Mouse (Mus musculus) intestine, embryonic 15.5 days (tissue): Measurements from ENCODE around the gene Cfap52. TPM values are rescaled to one million over a fixed set of nuclear protein-coding genes. Genes with fewer than 3 reads are reported as not detected.

ENCODE experiments used
- ATAC-seq: fragments of 200-750 bp; cut with Nextera tagmentation; 2 replicates; pipeline ENCODE4 v1.8.0; 2017; ENCODE audit warnings: moderate TSS enrichment, moderate library complexity
- H3K27ac ChIP-seq: fragments of 300-500 bp; sonication (generic); 2 replicates; pipeline ENCODE4 v1.5.1; 2015; ENCODE audit warnings: mild to moderate bottlenecking, inconsistent platforms
- H3K27me3 ChIP-seq: fragments of 300-500 bp; sonication (generic); replicated peaks from 2 replicates; pipeline ENCODE4 v1.6.1; 2015; ENCODE audit warnings: inconsistent platforms
- H3K36me3 ChIP-seq: fragments of 300-500 bp; sonication (generic); 2 replicates; pipeline ENCODE4 v1.6.1; 2015; ENCODE audit warnings: inconsistent platforms
- H3K4me1 ChIP-seq: fragments of 300-500 bp; sonication (generic); replicated peaks from 2 replicates; pipeline ENCODE4 v1.6.1; 2015; ENCODE audit warnings: inconsistent platforms
- H3K4me2 ChIP-seq: fragments of 300-500 bp; sonication (generic); replicated peaks from 2 replicates; pipeline ENCODE4 v1.6.1; 2015; ENCODE audit warnings: mild to moderate bottlenecking, inconsistent platforms
- H3K4me3 ChIP-seq: fragments of 300-500 bp; sonication (generic); replicated peaks from 2 replicates; pipeline ENCODE4 v1.5.1; 2015; ENCODE audit warnings: inconsistent platforms
- H3K9ac ChIP-seq: fragments of 300-500 bp; sonication (generic); 2 replicates; pipeline ENCODE4 v1.6.1; 2015; ENCODE audit warnings: inconsistent platforms
- H3K9me3 ChIP-seq: fragments of 300-500 bp; sonication (generic); 2 replicates; pipeline ENCODE4 v1.6.1; 2016; ENCODE audit warnings: inconsistent platforms
- WGBS: fragments of 180-500 bp; shearing (Covaris S2); methylation state at CpG from one replicate; pipeline ENCODE4 v1.1.7; 2015; 5-methylcytosine and 5-hydroxymethylcytosine counted together
- polyA plus RNA-seq: library from polyadenylated mRNA; unstranded; fragments of >200 nt; fragmentation: Nextera tagmentation; extraction: Ambion mirVana; gene quantifications from 2 replicates; pipeline ENCODE4 v1.2.1, GENCODE M21; 2015

Gene Cfap52
- polyA plus RNA-seq, 1 experiment from 2014 or later: 1.1 TPM

GRCm38 (mm10) chr11:67972606-67973005 is 7.2 kb upstream of the Cfap52 start:
- H3K9me3 ChIP-seq: no peaks in the 10 kb centered on the region
- no peaks in the 10 kb centered on the region; the same call in 1 of the 2 replicates for H3K4me1 ChIP-seq
- H3K27me3 ChIP-seq: no peaks in the 10 kb centered on the region
- no peak overlapping the region for H3K9ac ChIP-seq
- 57% methylated on average over 1 of the region's 1 CpGs for WGBS
- no peak overlapping the region for H3K27ac ChIP-seq
- no peak overlapping the region for H3K4me2 ChIP-seq
- ATAC-seq: no peak
- H3K36me3 ChIP-seq: no peaks in the 10 kb centered on the region; the same call in 1 of the 2 replicates
- no peak overlapping the region for H3K4me3 ChIP-seq

- WGBS: 66% methylated on average over 11 of the region's 11 CpGs
Observed at GRCm38 (mm10) chr11:67967831-67968230, 2.4 kb upstream of the Cfap52 start.

GRCm38 (mm10) chr11:67965905-67966878 is 741 bp upstream of the Cfap52 start, which contains the start of gene Stx8:
Gene Stx8, plus strand, starts transcription at chr11:67966193.
- H3K4me3 ChIP-seq: peak within 1 kb of the TSS; percentile 78
- H3K27me3 ChIP-seq: no peaks in the 10 kb centered on the region
- H3K4me2 ChIP-seq: peak within 1 kb of the TSS; percentile 68
- H3K4me1 ChIP-seq: peaks cover 10% of the 10 kb centered on the region
- under 1% methylated on average over 28 of the region's 28 CpGs for WGBS
- H3K9me3 ChIP-seq: no peaks in the 10 kb centered on the region
- peak within 1 kb of the TSS; percentile 81 for H3K9ac ChIP-seq
- ATAC-seq: peak; percentile 82
- H3K36me3 ChIP-seq: no peaks in the 10 kb centered on the region; the same call in 1 of the 2 replicates
- 0 out of 2 replicates have a peak within 1 kb of the TSS, but pooled peaks have one; percentile 17 for H3K27ac ChIP-seq

More at GRCm38 (mm10) chr11:67967831-67968230, 2.4 kb upstream of the Cfap52 start:
- no peak for ATAC-seq
- H3K4me3 ChIP-seq: no peak overlapping the region
- H3K27ac ChIP-seq: no peak overlapping the region
- H3K27me3 ChIP-seq: no peaks in the 10 kb centered on the region
- no peaks in the 10 kb centered on the region for H3K9me3 ChIP-seq
- H3K4me1 ChIP-seq: peaks cover 10% of the 10 kb centered on the region
- H3K36me3 ChIP-seq: no peaks in the 10 kb centered on the region; the same call in 1 of the 2 replicates
- H3K9ac ChIP-seq: no peak overlapping the region
- no peak overlapping the region for H3K4me2 ChIP-seq

DNA sequence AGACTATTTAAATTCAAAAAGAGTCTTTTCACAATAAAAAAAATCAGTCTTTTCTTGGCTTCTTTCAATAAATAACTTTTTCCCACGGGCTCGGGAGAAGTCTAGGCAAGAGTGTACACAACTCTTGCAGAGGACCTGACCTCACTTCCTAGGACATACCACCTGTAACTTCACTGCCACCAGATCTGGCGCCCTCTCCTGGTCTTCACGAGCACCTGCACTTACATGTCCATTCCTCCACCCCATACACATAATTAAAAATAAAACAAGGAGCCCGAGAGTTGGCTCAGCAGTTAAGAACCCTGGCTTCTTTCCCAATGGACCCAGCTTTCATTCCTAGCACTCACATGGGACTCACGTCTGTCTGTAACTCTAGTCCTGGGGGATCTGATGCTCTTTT is 1.3 kb downstream of the Cfap52 start:
- Histone ChIP-seq H3K4me1 (peaks cover 10% of the 10 kb centered on the region), H3K4me3 (no peak overlapping the region), H3K9ac (no peak overlapping the region), H3K36me3 (no peaks in the 10 kb centered on the region), H3K4me2 (no peak overlapping the region), H3K27me3 (no peaks in the 10 kb centered on the region), H3K9me3 (no peaks in the 10 kb centered on the region), H3K27ac (no peak overlapping the region)
- ATAC-seq: no peak
- 77% methylated on average over 6 of the region's 6 CpGs for WGBS

GRCm38 (mm10) chr11:67954413-67954812 is 11.0 kb downstream of the Cfap52 start:
- Histone ChIP-seq H3K9ac (no peak overlapping the region), H3K27ac (no peak overlapping the region), H3K9me3 (no peaks in the 10 kb centered on the region), H3K4me1 (no peaks in the 10 kb centered on the region), H3K36me3 (no peaks in the 10 kb centered on the region), H3K27me3 (no peaks in the 10 kb centered on the region), H3K4me3 (no peak overlapping the region), H3K4me2 (no peak overlapping the region)
- ATAC-seq: no peak
- WGBS: 93% methylated on average over 6 of the region's 6 CpGs

GRCm38 (mm10) chr11:67953604-67954003 is 11.8 kb downstream of the Cfap52 start:
- no peak overlapping the region for H3K4me3 ChIP-seq
- no peaks in the 10 kb centered on the region for H3K4me1 ChIP-seq
- no peaks in the 10 kb centered on the region for H3K9me3 ChIP-seq
- no peaks in the 10 kb centered on the region for H3K27me3 ChIP-seq
- H3K27ac ChIP-seq: no peak overlapping the region
- no peaks in the 10 kb centered on the region for H3K36me3 ChIP-seq
- no peak for ATAC-seq
- no peak overlapping the region for H3K9ac ChIP-seq
- H3K4me2 ChIP-seq: no peak overlapping the region
- WGBS: 76% methylated on average over 5 of the region's 5 CpGs

GRCm38 (mm10) chr11:67949475-67949874 is 16.0 kb downstream of the Cfap52 start:
- H3K27ac ChIP-seq: no peak overlapping the region
- 83% methylated on average over 9 of the region's 9 CpGs for WGBS
- H3K36me3 ChIP-seq: no peaks in the 10 kb centered on the region
- H3K27me3 ChIP-seq: no peaks in the 10 kb centered on the region
- H3K9me3 ChIP-seq: no peaks in the 10 kb centered on the region
- ATAC-seq: no peak
- H3K4me2 ChIP-seq: no peak overlapping the region
- no peak overlapping the region for H3K9ac ChIP-seq
- no peak overlapping the region for H3K4me3 ChIP-seq
- H3K4me1 ChIP-seq: peaks cover 3% of the 10 kb centered on the region; the same call in 1 of the 2 replicates

GRCm38 (mm10) chr11:67948229-67948628 is 17.2 kb downstream of the Cfap52 start:
- ATAC-seq: no peak
- Histone ChIP-seq H3K4me2 (no peak overlapping the region), H3K36me3 (no peaks in the 10 kb centered on the region), H3K9ac (no peak overlapping the region), H3K27me3 (no peaks in the 10 kb centered on the region), H3K9me3 (no peaks in the 10 kb centered on the region), H3K27ac (no peak overlapping the region), H3K4me3 (no peak overlapping the region), H3K4me1 (peaks cover 3% of the 10 kb centered on the region; the same call in 1 of the 2 replicates)
- WGBS: 30% methylated on average over 3 of the region's 3 CpGs

GRCm38 (mm10) chr11:67932156-67932555 is 33.3 kb downstream of the Cfap52 start:
- Histone ChIP-seq H3K9ac (no peak overlapping the region), H3K4me3 (no peak overlapping the region), H3K9me3 (no peaks in the 10 kb centered on the region), H3K4me2 (no peak overlapping the region), H3K27me3 (no peaks in the 10 kb centered on the region), H3K4me1 (no peaks in the 10 kb centered on the region), H3K27ac (no peak overlapping the region), H3K36me3 (no peaks in the 10 kb centered on the region)
- ATAC-seq: no peak
- WGBS: 93% methylated on average over 3 of the region's 3 CpGs

GRCm38 (mm10) chr11:67926348-67927055 is 38.9 kb downstream of the Cfap52 start:
- no peak overlapping the region for H3K9ac ChIP-seq
- 14% methylated on average over 15 of the region's 15 CpGs for WGBS

GRCm38 (mm10) chr11:67925000-67925399 is 40.5 kb downstream of the Cfap52 start:
- no peaks in the 10 kb centered on the region for H3K9me3 ChIP-seq
- H3K4me2 ChIP-seq: no peak overlapping the region
- no peak for ATAC-seq
- no peaks in the 10 kb centered on the region for H3K36me3 ChIP-seq
- H3K27ac ChIP-seq: no peak overlapping the region
- 81% methylated on average over 13 of the region's 13 CpGs for WGBS
- no peak overlapping the region for H3K9ac ChIP-seq
- peaks cover 1% of the 10 kb centered on the region; the same call in 1 of the 2 replicates for H3K27me3 ChIP-seq
- H3K4me3 ChIP-seq: no peak overlapping the region
- H3K4me1 ChIP-seq: no peaks in the 10 kb centered on the region

More at GRCm38 (mm10) chr11:67926348-67927055, 38.9 kb downstream of the Cfap52 start:
- Histone ChIP-seq H3K27me3 (no peaks in the 10 kb centered on the region; the same call in 1 of the 2 replicates), H3K4me1 (no peaks in the 10 kb centered on the region), H3K4me2 (no peak overlapping the region), H3K36me3 (no peaks in the 10 kb centered on the region), H3K4me3 (no peak overlapping the region), H3K9me3 (no peaks in the 10 kb centered on the region), H3K27ac (no peak overlapping the region)
- ATAC-seq: no peak

- 85% methylated on average over 5 of the region's 5 CpGs for WGBS
- no peak for ATAC-seq
Observed at GRCm38 (mm10) chr11:67923720-67924119, 41.7 kb downstream of the Cfap52 start.

More at GRCm38 (mm10) chr11:67923720-67924119, 41.7 kb downstream of the Cfap52 start:
- no peak overlapping the region for H3K9ac ChIP-seq
- H3K36me3 ChIP-seq: no peaks in the 10 kb centered on the region
- H3K9me3 ChIP-seq: no peaks in the 10 kb centered on the region
- peak overlapping the region; percentile 74; the same call in 1 of the 2 replicates for H3K4me3 ChIP-seq
- no peaks in the 10 kb centered on the region for H3K4me1 ChIP-seq
- peak overlapping the region; percentile 99; the same call in 1 of the 2 replicates for H3K4me2 ChIP-seq
- peaks cover 2% of the 10 kb centered on the region; the same call in 1 of the 2 replicates for H3K27me3 ChIP-seq
- H3K27ac ChIP-seq: peak overlapping the region; percentile 93
